Mouse (Mus musculus) embryonic facial prominence, embryonic 13.5 days (tissue): Measurements from ENCODE around the gene Tcerg1l. TPM values are rescaled to one million over a fixed set of nuclear protein-coding genes. Genes with fewer than 3 reads are reported as not detected.

Experiments
- ATAC-seq: fragments of 200-750 bp; cut with Nextera tagmentation; 2 replicates; pipeline ENCODE4 v1.8.0; 2017; ENCODE audit warnings: low read depth; ENCODE audit not compliant: insufficient number of reproducible peaks, insufficient read depth, low FRiP score, low TSS enrichment
- H3K27ac ChIP-seq: fragments of 300-500 bp; sonication (generic); 2 replicates; pipeline ENCODE4 v1.5.1; 2015; ENCODE audit warnings: moderate library complexity, mild to moderate bottlenecking, inconsistent platforms
- H3K27me3 ChIP-seq: fragments of 300-500 bp; sonication (generic); 2 replicates; pipeline ENCODE4 v1.6.1; 2015; ENCODE audit warnings: mild to moderate bottlenecking, inconsistent platforms
- H3K36me3 ChIP-seq: fragments of 300-500 bp; sonication (generic); 2 replicates; pipeline ENCODE4 v1.6.1; 2015; ENCODE audit warnings: mild to moderate bottlenecking, inconsistent platforms
- H3K4me1 ChIP-seq: fragments of 300-500 bp; sonication (generic); 2 replicates; pipeline ENCODE4 v1.6.1; 2015; ENCODE audit warnings: inconsistent platforms
- H3K4me2 ChIP-seq: fragments of 300-500 bp; sonication (generic); 2 replicates; pipeline ENCODE4 v1.6.1; 2015; ENCODE audit warnings: moderate library complexity, mild to moderate bottlenecking, inconsistent platforms
- H3K4me3 ChIP-seq: fragments of 300-500 bp; sonication (generic); 2 replicates; pipeline ENCODE4 v1.5.1; 2015; ENCODE audit warnings: mild to moderate bottlenecking, inconsistent platforms
- H3K9ac ChIP-seq: fragments of 300-500 bp; sonication (generic); 2 replicates; pipeline ENCODE4 v1.6.1; 2015; ENCODE audit warnings: mild to moderate bottlenecking, inconsistent platforms
- H3K9me3 ChIP-seq: fragments of 300-500 bp; sonication (generic); 2 replicates; pipeline ENCODE4 v1.6.1; 2016; ENCODE audit warnings: inconsistent platforms
- whole genome bisulfite sequencing: fragments of 180-500 bp; shearing (Covaris S2); methylation state at CpG from one replicate; pipeline ENCODE4 v1.1.7; 2015; ENCODE audit warnings: mixed read lengths; 5-methylcytosine and 5-hydroxymethylcytosine counted together
- polyA plus RNA-seq: library from polyadenylated mRNA; unstranded; fragments of >200 nt; fragmentation: Nextera tagmentation; extraction: Ambion mirVana; gene quantifications from 2 replicates; pipeline ENCODE4 v1.2.1, GENCODE M21; 2015

The Tcerg1l gene
- polyA plus RNA-seq, 1 experiment from 2014 or later, result 2.1 TPM

DNA sequence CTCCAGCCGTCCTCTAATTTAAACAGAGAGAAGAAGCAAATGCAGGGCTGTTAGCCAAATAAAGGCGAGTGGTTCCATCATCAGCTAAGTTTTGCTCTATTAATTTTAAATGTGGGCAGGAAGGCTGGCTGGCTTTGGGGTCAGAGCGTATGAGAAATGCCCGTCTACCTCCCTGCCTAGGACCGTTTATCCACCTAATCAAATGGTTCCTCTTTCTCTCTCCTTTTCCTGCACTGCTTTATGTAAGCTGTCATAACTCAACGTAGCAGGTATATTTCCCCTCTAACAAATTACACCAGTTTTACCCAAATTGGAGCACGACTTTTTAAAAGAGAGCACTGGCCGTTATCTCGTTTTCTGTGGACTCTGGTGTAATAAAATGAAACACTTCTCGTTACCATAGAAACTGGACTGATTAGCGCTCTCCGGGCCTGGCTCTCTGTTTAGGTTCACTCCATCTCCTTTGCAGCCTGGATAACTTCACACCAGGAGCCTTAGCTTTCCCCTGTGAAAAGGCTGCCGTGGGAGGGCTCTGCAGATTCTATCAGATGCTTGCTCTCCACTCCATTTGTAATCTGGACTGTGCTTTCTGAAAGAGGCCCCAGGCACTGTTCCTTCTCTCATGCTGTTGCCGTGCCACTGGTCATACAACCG is 182.2 kb downstream of the Tcerg1l start:
- 69% methylated on average over 15 of the region's 15 CpGs for WGBS
- Histone ChIP-seq H3K27me3 (no peaks in the 10 kb centered on the region), H3K4me1 (peaks cover 7% of the 10 kb centered on the region; the same call in 1 of the 2 replicates), H3K4me3 (no peak overlapping the region), H3K27ac (no peak overlapping the region), H3K36me3 (no peaks in the 10 kb centered on the region), H3K9me3 (no peaks in the 10 kb centered on the region), H3K9ac (no peak overlapping the region), H3K4me2 (no peak overlapping the region)
- no peak for ATAC-seq

DNA sequence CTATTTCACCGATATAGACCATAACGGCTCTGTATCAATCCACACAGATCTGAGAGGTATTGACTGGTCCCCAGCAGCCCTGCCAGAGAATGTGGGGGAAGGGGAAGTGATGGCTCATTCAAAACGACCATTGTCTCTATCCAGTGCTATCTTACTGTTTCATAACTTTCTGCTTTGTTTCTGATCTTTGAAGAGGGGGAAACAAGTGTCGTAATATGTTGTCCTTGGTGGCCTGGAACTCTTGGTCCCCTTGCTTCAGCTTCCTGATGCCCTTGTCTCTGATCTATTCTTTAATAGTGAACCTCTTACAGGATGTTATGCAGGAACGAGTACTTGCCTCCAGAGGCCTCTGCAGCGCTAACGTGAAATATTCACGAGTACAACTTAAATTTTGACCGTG is 182.8 kb downstream of the Tcerg1l start:
- 77% methylated on average over 9 of the region's 9 CpGs for WGBS
- no peaks in the 10 kb centered on the region for H3K9me3 ChIP-seq
- no peak overlapping the region for H3K9ac ChIP-seq
- H3K4me2 ChIP-seq, result no peak overlapping the region
- no peaks in the 10 kb centered on the region for H3K27me3 ChIP-seq
- no peak overlapping the region for H3K4me3 ChIP-seq
- no peak for ATAC-seq
- H3K4me1 ChIP-seq, result peaks cover 7% of the 10 kb centered on the region; the same call in 1 of the 2 replicates
- H3K27ac ChIP-seq, result no peak overlapping the region
- H3K36me3 ChIP-seq, result no peaks in the 10 kb centered on the region

DNA sequence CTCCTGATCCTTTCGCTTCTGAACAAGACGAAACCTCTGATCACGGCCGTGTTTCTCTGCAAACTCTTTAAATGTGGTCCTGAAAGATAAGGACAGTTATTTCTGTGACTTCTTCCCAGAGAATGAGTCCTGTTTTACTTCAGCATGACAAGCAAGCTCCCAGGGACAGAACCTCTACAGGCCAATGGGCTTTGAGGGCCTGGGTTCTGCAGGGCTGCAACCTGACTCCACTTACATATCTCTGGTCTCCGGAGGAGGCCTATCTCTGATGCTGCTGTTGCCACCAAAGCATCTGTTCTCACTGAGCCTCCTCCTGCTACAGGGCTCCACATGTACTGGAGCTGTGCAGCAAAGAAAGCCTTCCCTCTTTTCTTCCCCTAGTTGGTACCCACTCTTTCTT is 187.8 kb downstream of the Tcerg1l start:
- ATAC-seq, result no peak
- Histone ChIP-seq H3K9me3 (no peaks in the 10 kb centered on the region), H3K4me3 (no peak overlapping the region), H3K4me2 (no peak overlapping the region), H3K4me1 (no peaks in the 10 kb centered on the region), H3K27ac (no peak overlapping the region), H3K27me3 (no peaks in the 10 kb centered on the region), H3K9ac (no peak overlapping the region), H3K36me3 (no peaks in the 10 kb centered on the region)
- 67% methylated on average over 5 of the region's 5 CpGs for WGBS

DNA sequence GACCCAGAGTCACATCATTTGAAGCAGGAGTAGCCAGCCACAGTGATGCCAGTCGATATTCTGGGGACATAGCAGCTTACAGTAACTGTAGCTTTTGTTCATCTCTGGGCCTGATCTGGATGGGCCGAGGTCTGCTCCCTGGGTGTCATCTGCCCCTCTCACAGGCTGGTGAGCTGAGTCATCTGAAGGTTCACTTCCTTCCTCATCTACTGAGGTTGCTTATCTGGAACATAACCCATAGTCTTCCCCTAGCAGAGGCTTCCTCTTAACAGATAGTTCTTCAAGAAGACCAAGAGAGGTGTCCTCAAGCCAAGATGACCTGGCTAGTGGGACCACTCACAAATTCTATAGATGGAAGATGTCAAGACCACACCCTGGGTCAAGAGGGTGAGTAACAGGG is 192.4 kb downstream of the Tcerg1l start:
- Histone ChIP-seq H3K27me3 (no peaks in the 10 kb centered on the region), H3K9me3 (no peaks in the 10 kb centered on the region), H3K27ac (no peak overlapping the region), H3K9ac (no peak overlapping the region), H3K4me3 (no peak overlapping the region), H3K36me3 (no peaks in the 10 kb centered on the region), H3K4me2 (no peak overlapping the region), H3K4me1 (no peaks in the 10 kb centered on the region)
- ATAC-seq, result no peak
- WGBS, result 93% methylated on average over 2 of the region's 2 CpGs

DNA sequence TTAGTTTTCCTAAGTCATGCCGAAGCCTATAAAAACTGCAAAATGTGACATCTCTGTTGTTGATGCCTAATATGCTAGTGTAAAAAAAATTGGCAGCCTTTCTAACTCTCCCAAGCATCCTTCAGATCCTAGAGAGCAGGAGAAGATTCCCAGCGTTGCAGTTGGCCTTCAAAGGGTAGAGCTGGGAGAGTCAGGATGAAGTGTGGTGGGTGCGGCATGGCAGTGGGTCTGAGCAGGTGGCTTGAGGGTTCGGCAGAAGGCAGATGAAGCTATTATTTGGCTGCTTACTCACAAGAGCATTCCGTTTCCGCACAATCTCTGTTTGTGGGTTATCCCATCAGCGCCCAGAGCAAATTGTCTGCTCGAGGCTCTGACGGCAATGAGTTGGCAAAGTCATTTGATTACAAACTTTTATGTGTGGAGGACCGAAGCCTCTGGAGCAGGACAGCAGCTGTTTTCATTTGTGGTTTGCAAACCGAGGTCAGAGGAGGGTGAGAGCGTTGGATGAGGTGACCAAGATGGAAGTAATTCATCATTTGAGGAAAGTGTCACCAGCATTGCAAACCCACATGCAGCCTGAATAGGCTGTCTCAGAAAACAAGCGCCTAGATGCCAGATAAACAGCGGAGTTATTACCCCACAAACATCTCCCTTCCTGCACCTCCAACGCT is 195.2 kb downstream of the Tcerg1l start:
- H3K27ac ChIP-seq, result no peak overlapping the region
- 69% methylated on average over 15 of the region's 15 CpGs for WGBS
- no peaks in the 10 kb centered on the region for H3K4me1 ChIP-seq
- H3K36me3 ChIP-seq, result no peaks in the 10 kb centered on the region
- no peak overlapping the region for H3K4me2 ChIP-seq
- no peak for ATAC-seq
- no peaks in the 10 kb centered on the region for H3K27me3 ChIP-seq
- H3K4me3 ChIP-seq, result no peak overlapping the region
- H3K9ac ChIP-seq, result no peak overlapping the region
- H3K9me3 ChIP-seq, result no peaks in the 10 kb centered on the region

DNA sequence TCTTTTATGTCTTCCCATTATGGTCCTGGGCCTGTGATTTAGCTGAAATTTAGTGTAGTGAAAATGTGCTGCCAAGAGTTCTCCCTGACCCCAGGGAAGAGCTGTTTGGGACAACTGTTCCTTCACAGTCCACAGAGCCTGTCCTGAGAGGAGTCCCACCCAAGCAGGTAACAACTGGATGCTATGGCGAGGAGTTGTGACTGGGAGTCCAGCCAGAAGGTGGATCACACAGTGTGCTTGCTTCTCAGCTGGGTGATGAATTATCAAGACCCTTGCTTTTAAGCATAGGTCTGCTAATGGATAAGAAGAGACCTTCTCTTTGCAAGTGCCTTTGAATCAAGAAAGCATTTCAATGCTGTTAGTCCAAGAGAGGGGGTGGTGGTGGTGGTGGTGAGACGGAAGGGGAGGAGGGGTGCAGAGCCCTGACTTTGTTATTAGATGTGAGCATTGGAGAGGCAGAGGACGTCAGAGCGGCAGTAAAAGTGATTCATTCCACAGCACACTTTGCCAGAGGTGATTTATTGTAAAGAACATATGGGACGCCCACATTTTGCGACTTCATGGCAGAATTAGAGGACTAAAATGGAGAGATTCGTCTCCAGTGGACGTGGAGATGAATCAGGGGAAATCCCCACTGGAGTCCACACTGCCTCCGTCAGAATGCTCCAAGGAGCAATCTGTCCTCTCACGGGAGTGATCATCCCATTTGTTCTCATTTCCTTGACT is 198.0 kb downstream of the Tcerg1l start:
- H3K4me2 ChIP-seq, result no peak overlapping the region
- no peak overlapping the region for H3K4me3 ChIP-seq
- no peak overlapping the region for H3K27ac ChIP-seq
- H3K4me1 ChIP-seq, result no peaks in the 10 kb centered on the region
- no peak overlapping the region for H3K9ac ChIP-seq
- H3K36me3 ChIP-seq, result no peaks in the 10 kb centered on the region
- no peaks in the 10 kb centered on the region for H3K27me3 ChIP-seq
- no peaks in the 10 kb centered on the region for H3K9me3 ChIP-seq
- WGBS, result 74% methylated on average over 10 of the region's 10 CpGs
- no peak for ATAC-seq

DNA sequence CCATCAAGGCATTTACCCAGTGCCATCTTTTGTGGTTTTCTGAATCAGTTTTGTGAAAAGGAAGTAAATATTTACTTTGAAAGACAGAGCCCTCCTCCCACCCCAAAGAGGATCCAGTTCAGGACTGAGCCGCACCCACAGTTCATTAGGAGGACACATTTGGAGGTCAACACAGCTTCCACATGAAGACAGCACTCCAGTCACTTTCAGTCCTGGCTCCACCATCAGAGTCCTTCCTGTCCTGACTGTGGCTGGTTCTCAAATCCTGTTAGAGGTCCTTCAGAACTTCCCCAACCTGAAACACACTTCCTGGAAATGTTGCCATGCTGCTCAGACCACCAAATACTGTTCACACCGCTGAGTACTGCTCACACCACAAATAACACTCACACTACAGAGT is 201.4 kb downstream of the Tcerg1l start:
- H3K9me3 ChIP-seq, result no peaks in the 10 kb centered on the region

DNA sequence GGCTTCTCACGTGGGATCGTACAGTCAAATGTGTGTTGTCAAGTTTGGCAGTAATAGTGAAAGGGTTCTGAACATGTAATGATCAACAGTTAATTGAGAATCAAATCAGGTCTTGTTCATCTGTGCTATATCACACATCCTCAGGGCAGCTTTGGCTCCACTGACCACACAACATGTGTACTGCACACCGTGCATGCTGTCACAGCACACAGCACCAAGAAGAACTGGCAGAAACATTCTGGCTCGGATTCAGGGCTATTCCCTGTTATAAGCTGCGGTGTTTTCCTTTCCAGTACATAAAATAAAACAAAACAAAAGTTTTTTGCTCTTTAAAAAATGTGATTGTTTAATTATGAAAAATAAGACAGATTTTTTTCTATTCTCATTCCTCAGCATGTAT is 213.3 kb downstream of the Tcerg1l start:
- H3K4me2 ChIP-seq, result no peak overlapping the region
- no peaks in the 10 kb centered on the region for H3K36me3 ChIP-seq
- no peak overlapping the region for H3K27ac ChIP-seq
- no peak overlapping the region for H3K4me3 ChIP-seq
- H3K9ac ChIP-seq, result no peak overlapping the region
- H3K9me3 ChIP-seq, result no peaks in the 10 kb centered on the region
- H3K4me1 ChIP-seq, result no peaks in the 10 kb centered on the region
- ATAC-seq, result no peak
- H3K27me3 ChIP-seq, result 0 out of 2 replicates have a peak, but pooled peaks cover 3% of the 10 kb centered on the region
- 84% methylated on average over 5 of the region's 5 CpGs for WGBS

More for the DNA sequence above, 201.4 kb downstream of the Tcerg1l start:
- H3K27me3 ChIP-seq, result no peaks in the 10 kb centered on the region
- H3K4me1 ChIP-seq, result no peaks in the 10 kb centered on the region
- WGBS, result 84% methylated on average over 2 of the region's 2 CpGs
- H3K4me3 ChIP-seq, result no peak overlapping the region
- H3K4me2 ChIP-seq, result no peak overlapping the region
- H3K36me3 ChIP-seq, result no peaks in the 10 kb centered on the region
- H3K9ac ChIP-seq, result no peak overlapping the region
- no peak overlapping the region for H3K27ac ChIP-seq
- no peak for ATAC-seq

DNA sequence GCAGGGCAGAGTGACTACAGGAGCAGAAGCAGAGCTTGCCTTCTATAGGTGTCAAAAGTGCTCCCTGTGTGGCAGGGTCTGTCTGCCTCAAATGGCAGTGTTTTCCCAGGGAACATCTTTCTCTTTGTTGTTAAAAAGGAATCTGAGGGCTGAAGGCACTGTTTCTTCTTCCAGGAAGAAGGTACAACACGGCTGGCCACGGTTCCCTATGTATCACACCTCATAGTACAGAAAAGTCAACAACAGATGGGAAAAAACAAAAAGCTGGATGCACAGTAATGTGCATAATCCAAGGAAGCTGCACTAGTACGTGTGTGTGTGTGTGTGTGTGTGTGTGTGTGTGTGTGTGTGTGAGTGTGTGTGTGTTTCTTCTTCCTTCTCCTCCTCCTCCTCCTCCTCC is 215.3 kb downstream of the Tcerg1l start:
- no peaks in the 10 kb centered on the region for H3K36me3 ChIP-seq
- no peak overlapping the region for H3K4me3 ChIP-seq
- ATAC-seq, result no peak
- no peak overlapping the region for H3K4me2 ChIP-seq
- 69% methylated on average over 3 of the region's 3 CpGs for WGBS
- 0 out of 2 replicates have a peak, but pooled peaks cover 3% of the 10 kb centered on the region for H3K27me3 ChIP-seq
- H3K4me1 ChIP-seq, result no peaks in the 10 kb centered on the region
- H3K9ac ChIP-seq, result no peak overlapping the region
- no peaks in the 10 kb centered on the region for H3K9me3 ChIP-seq
- H3K27ac ChIP-seq, result no peak overlapping the region

DNA sequence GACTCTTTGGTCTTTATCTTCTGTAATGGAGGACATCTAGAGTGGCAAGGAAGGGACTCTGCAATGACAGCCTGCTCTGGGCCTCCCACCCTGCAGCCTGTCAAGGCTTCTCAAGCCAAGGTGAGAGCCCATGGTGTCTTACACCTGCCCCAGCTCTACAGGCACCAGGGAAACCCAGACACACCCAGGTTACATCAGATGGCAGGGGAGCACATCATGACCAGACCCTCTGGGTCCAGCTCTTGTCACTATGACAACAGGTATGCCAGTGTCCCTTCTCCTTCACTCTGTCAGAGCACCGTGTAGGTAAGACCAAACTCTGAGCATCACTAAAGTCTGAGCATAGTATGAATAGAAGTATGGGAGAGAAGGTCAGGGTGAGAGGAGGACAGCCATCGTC is 218.9 kb downstream of the Tcerg1l start:
- Histone ChIP-seq H3K4me2 (no peak overlapping the region), H3K9ac (no peak overlapping the region), H3K4me1 (no peaks in the 10 kb centered on the region), H3K36me3 (no peaks in the 10 kb centered on the region), H3K27ac (no peak overlapping the region), H3K9me3 (no peaks in the 10 kb centered on the region), H3K27me3 (0 out of 2 replicates have a peak, but pooled peaks cover 3% of the 10 kb centered on the region), H3K4me3 (no peak overlapping the region)
- 85% methylated on average over 2 of the region's 2 CpGs for WGBS
- ATAC-seq, result no peak

DNA sequence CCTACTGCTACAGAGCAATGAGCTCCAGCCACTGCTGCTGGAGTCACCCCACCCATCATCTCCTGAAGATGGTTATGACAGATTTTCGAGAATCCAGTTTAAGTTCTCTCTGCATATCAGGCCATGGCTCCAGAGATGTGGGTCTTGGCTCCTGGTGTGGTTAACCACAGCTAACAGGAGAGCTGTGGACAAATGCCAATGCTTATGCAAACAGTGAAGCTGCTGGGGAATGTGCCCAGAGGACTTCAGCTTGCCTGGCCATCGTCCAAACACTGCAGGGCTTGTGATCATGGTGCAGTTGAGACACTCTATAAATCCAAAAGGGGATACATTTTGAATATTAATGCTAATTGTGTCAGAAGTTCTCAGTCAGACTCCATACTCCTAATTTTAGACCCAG is 221.5 kb downstream of the Tcerg1l start:
- H3K9me3 ChIP-seq, result no peaks in the 10 kb centered on the region
- no peaks in the 10 kb centered on the region for H3K36me3 ChIP-seq
- no peak overlapping the region for H3K4me3 ChIP-seq
- no peak overlapping the region for H3K27ac ChIP-seq
- ATAC-seq, result no peak
- H3K4me2 ChIP-seq, result no peak overlapping the region
- H3K9ac ChIP-seq, result no peak overlapping the region
- WGBS, result 49% methylated on average over 2 of the region's 2 CpGs
- H3K4me1 ChIP-seq, result no peaks in the 10 kb centered on the region
- H3K27me3 ChIP-seq, result no peaks in the 10 kb centered on the region

DNA sequence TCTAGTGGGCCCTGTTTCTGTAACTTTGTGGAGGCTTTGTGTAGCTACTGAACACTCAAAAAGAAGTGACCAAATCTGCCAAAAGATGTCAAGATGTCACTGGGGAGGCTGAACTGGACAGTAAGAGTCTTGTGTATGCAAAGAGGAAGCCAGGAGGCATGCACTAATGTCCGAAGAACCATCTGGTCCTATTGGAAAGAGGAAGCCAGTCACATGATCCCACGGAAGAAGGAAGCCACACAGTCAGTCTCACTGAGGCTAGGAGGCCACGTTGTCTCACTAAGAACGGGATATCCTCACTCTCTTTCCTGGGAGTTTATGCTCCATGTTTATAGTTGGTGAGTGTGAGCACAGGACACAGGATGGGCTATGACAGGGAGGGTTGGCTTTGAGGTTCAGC is 227.1 kb downstream of the Tcerg1l start:
- Histone ChIP-seq H3K27ac (no peak overlapping the region), H3K4me3 (no peak overlapping the region), H3K4me1 (no peaks in the 10 kb centered on the region), H3K9me3 (no peaks in the 10 kb centered on the region), H3K9ac (no peak overlapping the region), H3K27me3 (no peaks in the 10 kb centered on the region), H3K36me3 (no peaks in the 10 kb centered on the region), H3K4me2 (no peak overlapping the region)
- no peak for ATAC-seq
- 82% methylated on average over 4 of the region's 4 CpGs for WGBS
